Mouse (Mus musculus): ENCODE measurements around the gene Cd320.

DNA sequence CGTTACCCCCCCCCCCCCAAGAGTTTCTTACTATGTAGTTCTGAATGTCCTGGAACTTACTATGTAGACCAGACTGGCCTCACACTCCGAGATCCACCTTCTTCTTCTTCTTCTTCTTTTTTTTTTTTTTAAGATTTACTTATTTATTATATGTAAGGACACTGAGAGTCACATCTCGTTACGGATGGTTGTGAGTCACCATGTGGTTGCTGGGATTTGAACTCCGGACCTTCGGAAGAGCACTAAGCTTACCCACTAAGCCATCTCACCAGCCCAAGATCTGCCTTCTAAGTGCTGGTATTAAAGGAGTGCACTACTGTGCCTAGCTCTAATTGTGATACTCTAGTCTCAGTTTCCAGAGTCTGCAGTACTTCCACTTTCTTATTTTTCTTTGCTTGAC is 27.5 kb upstream of the Cd320 start:
- TF ChIP-seq CTCF (IDR thresholded peaks at IDR 0.05) (no peak), EP300 (IDR thresholded peaks at IDR 0.05) (no peak)
